Comparison of ENCODE assay signal across 8 mouse cellular contexts in genomic region chr2:152227051-152227481, GRCm38 (mm10). TPM values are rescaled to one million over a fixed set of nuclear protein-coding genes. Genes with fewer than 3 reads are reported as not detected.
A peak's percentile ranks its signal among the peaks of the same experiment; 100 is the strongest.
DNase-seq lines count a peak whose midpoint lies in the region; ATAC-seq and TF ChIP-seq lines count a peak whose summit lies in the region.

No protein-coding gene starts in this region.

- no peaks in the 10 kb centered on the region for H3K27me3 ChIP-seq in intestine, postnatal 0 days (replicated peaks; ENCODE audit: control insufficient read depth, insufficient read depth, low read length)
- no peaks in the 10 kb centered on the region for H3K27me3 ChIP-seq in liver, embryonic 14.5 days (ENCODE audit: control insufficient read depth, insufficient read depth, low read length)
- no peaks in the 10 kb centered on the region for H3K27me3 ChIP-seq in neural tube, embryonic 11.5 days (ENCODE audit: control insufficient read depth, insufficient read depth, low read length)
- H3K27me3 ChIP-seq in testis, adult 2 months (ENCODE audit: control insufficient read depth, insufficient read depth, low read length) = no peaks in the 10 kb centered on the region

- no peak for TF ChIP-seq EP300 in liver, embryonic 14.5 days (IDR thresholded peaks at IDR 0.05; ENCODE audit: low read depth)

- DNase-seq in A20 (ENCODE audit: low read depth, low spot score) = peak; percentile 89
- DNase-seq in adrenal gland, adult 18-20 months (ENCODE audit: low spot score in 2 of 2) = peak; percentile 65 to 74
- peak; percentile 73 for DNase-seq in embryo, embryonic 11 days
- DNase-seq in gastrocnemius, postnatal 25 days = peak; percentile 60
- DNase-seq in liver, embryonic 14.5 days (ENCODE audit: low read depth in 3 of 3, low spot score in 3 of 3) = peak; percentile 38 to 50 (median 38)
- peak; percentile 78 for DNase-seq in neural tube, embryonic 11.5 days (ENCODE audit: low spot score)

- no peaks in the 10 kb centered on the region for H3K9me3 ChIP-seq in intestine, postnatal 0 days (ENCODE audit: control insufficient read depth)
- H3K9me3 ChIP-seq in liver, embryonic 14.5 days (ENCODE audit: control insufficient read depth, low read length) = no peaks in the 10 kb centered on the region
- no peaks in the 10 kb centered on the region for H3K9me3 ChIP-seq in neural tube, embryonic 11.5 days (ENCODE audit: control insufficient read depth, low read length)

- H3K27ac ChIP-seq in intestine, postnatal 0 days (ENCODE audit: low read depth, low read length) = peak overlapping the region; percentile 99
- H3K27ac ChIP-seq in liver, embryonic 14.5 days = peak overlapping the region; percentile 88
- H3K27ac ChIP-seq in neural tube, embryonic 11.5 days (ENCODE audit: low read depth, low read length) = peak overlapping the region; percentile 92
- peak overlapping the region; percentile 99 for H3K27ac ChIP-seq in testis, adult 2 months (ENCODE audit: control insufficient read depth, insufficient read depth, low read depth, low read length)

- no peak for TF ChIP-seq POLR2A in testis, adult 2 months (IDR thresholded peaks at IDR 0.05; ENCODE audit: control insufficient read depth, low read depth, low read length)

- WGBS in intestine, postnatal 0 days = under 1% methylated on average over 38 of the region's 38 CpGs
- WGBS in liver, embryonic 14.5 days (ENCODE audit: insufficient replicate concordance) = 0% methylated on average over 38 of the region's 38 CpGs
- WGBS in neural tube, embryonic 11.5 days = under 1% methylated on average over 38 of the region's 38 CpGs

- TF ChIP-seq CTCF in intestine, postnatal 0 days (IDR thresholded peaks at IDR 0.05; ENCODE audit: low read depth) = no peak
- TF ChIP-seq CTCF in liver, embryonic 14.5 days (IDR thresholded peaks at IDR 0.05; ENCODE audit: low read depth) = no peak
- TF ChIP-seq CTCF in testis, adult 2 months (IDR thresholded peaks at IDR 0.05; ENCODE audit: control insufficient read depth, insufficient read depth, insufficient replicate concordance, low read depth, low read length) = no peak

- H3K4me2 ChIP-seq in intestine, postnatal 0 days (replicated peaks; ENCODE audit: low read depth) = peak overlapping the region; percentile 68
- peak overlapping the region; percentile 79 for H3K4me2 ChIP-seq in liver, embryonic 14.5 days (ENCODE audit: low read depth)
- peak overlapping the region; percentile 58 for H3K4me2 ChIP-seq in neural tube, embryonic 11.5 days (ENCODE audit: low read depth)

- 0 out of 2 replicates have a peak, but pooled peaks cover 5% of the 10 kb centered on the region for H3K36me3 ChIP-seq in intestine, postnatal 0 days (ENCODE audit: control insufficient read depth, insufficient read depth)
- H3K36me3 ChIP-seq in liver, embryonic 14.5 days (replicated peaks; ENCODE audit: control insufficient read depth, insufficient read depth, low read depth) = no peaks in the 10 kb centered on the region
- H3K36me3 ChIP-seq in neural tube, embryonic 11.5 days (ENCODE audit: control insufficient read depth, insufficient read depth, low read length) = no peaks in the 10 kb centered on the region
- H3K36me3 ChIP-seq in testis, adult 2 months (ENCODE audit: control insufficient read depth, insufficient read depth, low read length) = no peaks in the 10 kb centered on the region

- H3K4me1 ChIP-seq in intestine, postnatal 0 days (replicated peaks; ENCODE audit: control insufficient read depth, insufficient read depth, low read length) = peaks cover 10% of the 10 kb centered on the region; the same call in 1 of the 2 replicates
- peaks cover 11 to 21% of the 10 kb centered on the region in 2 experiments for H3K4me1 ChIP-seq in liver, embryonic 14.5 days (replicated peaks; ENCODE audit: control insufficient read depth in 2 of 2, insufficient read depth in 2 of 2, low read length in 1 of 2)
- peaks cover 5% of the 10 kb centered on the region; the same call in 1 of the 2 replicates for H3K4me1 ChIP-seq in neural tube, embryonic 11.5 days (ENCODE audit: control insufficient read depth, insufficient read depth, low read length)
- H3K4me1 ChIP-seq in testis, adult 2 months (ENCODE audit: control insufficient read depth, insufficient read depth, low read length) = peaks cover 6% of the 10 kb centered on the region; the same call in 1 of the 2 replicates

- ATAC-seq in intestine, postnatal 0 days = peak; percentile 75
- peak; percentile 72 for ATAC-seq in liver, embryonic 14.5 days (ENCODE audit: insufficient read depth)
- peak; percentile 78 for ATAC-seq in neural tube, embryonic 11.5 days (ENCODE audit: insufficient read depth, low FRiP score, low TSS enrichment)

- H3K4me3 ChIP-seq in intestine, postnatal 0 days (ENCODE audit: low read depth, low read length) = peak overlapping the region; percentile 96
- peak overlapping the region; percentile 94 to 99 for H3K4me3 ChIP-seq in liver, embryonic 14.5 days (ENCODE audit: insufficient read depth in 1 of 2, low read depth in 2 of 2, low read length in 2 of 2)
- peak overlapping the region; percentile 93 for H3K4me3 ChIP-seq in neural tube, embryonic 11.5 days (ENCODE audit: low read depth, low read length)
- H3K4me3 ChIP-seq in testis, adult 2 months (ENCODE audit: control insufficient read depth, low read depth, low read length) = peak overlapping the region; percentile 100

- peak overlapping the region; percentile 89 for H3K9ac ChIP-seq in intestine, postnatal 0 days (ENCODE audit: low read depth, low read length)
- H3K9ac ChIP-seq in liver, embryonic 14.5 days (replicated peaks) = peak overlapping the region; percentile 97
- peak overlapping the region; percentile 89 for H3K9ac ChIP-seq in neural tube, embryonic 11.5 days (ENCODE audit: low read length)

RNA-seq across cellular contexts. Expression of gene Csnk2a1, which starts 0.4 kb away (rescaled TPM):
- total RNA-seq in adrenal gland, adult 18-20 months (2021) = 10 to 100 TPM; 88.2 to 98.6 TPM
- 10 to 100 TPM; 78.6 to 79.8 TPM for total RNA-seq in gastrocnemius, postnatal 25 days (2021)
- 74.7 and 83.2 TPM in 2 replicates for polyA plus RNA-seq in intestine, postnatal 0 days (2015; fragmentation: Nextera tagmentation; extraction: Ambion mirVana)
- 16.3 and 22.7 TPM in 2 replicates for polyA plus RNA-seq in liver, embryonic 14.5 days (2012; rRNA removed)
- polyA plus RNA-seq in liver, embryonic 14.5 days (2014; fragmentation: Nextera tagmentation; extraction: Ambion mirVana) = 43.2 and 44.8 TPM in 2 replicates
- 62.8 and 68.4 TPM in 2 replicates for polyA plus RNA-seq in neural tube, embryonic 11.5 days (2014; fragmentation: Nextera tagmentation; extraction: Ambion mirVana)
- polyA plus RNA-seq in testis, adult 2 months (2012; rRNA removed) = 7.2 and 10.3 TPM in 2 replicates

Comparison
In these comparisons a context has a peak if more than half of its experiments do, and no peak if none do; other contexts are left out.
1. Peak in every context shown above with its lines: DNase-seq, ATAC-seq, H3K4me3 ChIP-seq and H3K27ac ChIP-seq.
2. DNase-seq: peak in every context shown above with its lines; median percentile 89 in A20; 78 in neural tube, embryonic 11.5 days; 73 in embryo, embryonic 11 days; 70 in adrenal gland, adult 18-20 months; 60 in gastrocnemius, postnatal 25 days; 38 in liver, embryonic 14.5 days.